Mouse (Mus musculus): ENCODE measurements around the gene Actn3. TPM values are rescaled to one million over a fixed set of nuclear protein-coding genes. Genes with fewer than 3 reads are reported as not detected.

The Actn3 gene
- not detected for total RNA-seq (2023)

GRCm38 (mm10) chr19:4877785-4878184 is at the start of gene Actn3:
Gene Actn3 (minus strand): TSS chr19:4877909.

GRCm38 (mm10) chr19:4905979-4906794 is 28.5 kb upstream of the Actn3 start, which contains the start of gene Bbs1:
Gene Bbs1 (minus strand): TSS chr19:4906628.

GRCm38 (mm10) chr19:4878405-4879323 is 955 bp upstream of the Actn3 start, which contains the start of gene Zdhhc24:
Gene Zdhhc24 (plus strand): TSS chr19:4878668.

GRCm38 (mm10) chr19:4854552-4855469 is 22.9 kb downstream of the Actn3 start, which contains the start of gene Ctsf:
Gene Ctsf (plus strand): TSS chr19:4855130.

GRCm38 (mm10) chr19:4839149-4839548 is 38.6 kb downstream of the Actn3 start, which contains the start of the genes Ccs and Ccdc87:
Gene Ccs (minus strand): TSS chr19:4839332.
Gene Ccdc87 (plus strand): TSS chr19:4839366.

Other genes starting within 250 kb of the Actn3 start
- gene Gm960, start 179.2 kb downstream of the Actn3 start, total RNA-seq (2023), result not detected
- not detected for gene Sptbn2, start 166.7 kb downstream of the Actn3 start, total RNA-seq (2023)
- gene Rbm4b, start 121.4 kb downstream of the Actn3 start, total RNA-seq (2023), result 22.5 TPM
- gene Rbm4, start 84.0 kb downstream of the Actn3 start, total RNA-seq (2023), result 97.2 TPM
- 44.3 TPM for gene Gm21992, start 66.3 kb downstream of the Actn3 start, total RNA-seq (2023)
- gene Rbm14, start 66.3 kb downstream of the Actn3 start, total RNA-seq (2023), result 90.1 TPM
- 52.9 TPM for gene Ccs, start 38.6 kb downstream of the Actn3 start, total RNA-seq (2023)
- not detected for gene Ccdc87, start 38.5 kb downstream of the Actn3 start, total RNA-seq (2023)
- 7.2 TPM for gene Ctsf, start 22.8 kb downstream of the Actn3 start, total RNA-seq (2023)
- gene Zdhhc24, start 759 bp upstream of the Actn3 start, total RNA-seq (2023), result 7.0 TPM
- gene Bbs1, start 28.7 kb upstream of the Actn3 start, total RNA-seq (2023), result 3.3 TPM
- gene Dpp3, start 50.4 kb upstream of the Actn3 start, total RNA-seq (2023), result 71.9 TPM
- 3.5 TPM for gene Peli3, start 65.2 kb upstream of the Actn3 start, total RNA-seq (2023)
- gene Mrpl11, start 84.2 kb upstream of the Actn3 start, total RNA-seq (2023), result 24.5 TPM
- 0.30 TPM for gene Npas4, start 112.4 kb upstream of the Actn3 start, total RNA-seq (2023)
- 1.9 TPM for gene Slc29a2, start 146.0 kb upstream of the Actn3 start, total RNA-seq (2023)
- 4.6 TPM for gene B4gat1, start 160.9 kb upstream of the Actn3 start, total RNA-seq (2023)
- gene AC124502.3, start 161.0 kb upstream of the Actn3 start, total RNA-seq (2023), result 2.0 TPM
- 52.2 TPM for gene Brms1, start 163.4 kb upstream of the Actn3 start, total RNA-seq (2023)
- 6.4 TPM for gene Rin1, start 172.6 kb upstream of the Actn3 start, total RNA-seq (2023)
- 0.50 TPM for gene Cd248, start 190.2 kb upstream of the Actn3 start, total RNA-seq (2023)
- gene Tmem151a, start 207.6 kb upstream of the Actn3 start, total RNA-seq (2023), result 0.74 TPM
- gene Yif1a, start 210.6 kb upstream of the Actn3 start, total RNA-seq (2023), result 31.1 TPM
- gene Cnih2, start 220.6 kb upstream of the Actn3 start, total RNA-seq (2023), result 2.3 TPM
- 103 TPM for gene Rab1b, start 229.2 kb upstream of the Actn3 start, total RNA-seq (2023)
- 26.6 TPM for gene Klc2, start 240.7 kb upstream of the Actn3 start, total RNA-seq (2023)